Mouse (Mus musculus) stomach, postnatal 0 days (tissue): ENCODE measurements around the gene Gm21969.

Experiments
- CTCF ChIP-seq: IDR thresholded peaks from 2 replicates; pipeline ENCODE4 v1.5.1; 2016; ENCODE audit warnings: antibody characterized with exemption, low read depth, mild to moderate bottlenecking, moderate library complexity
- EP300 ChIP-seq: optimal IDR thresholded peaks from 2 replicates; pipeline ENCODE3; 2016; ENCODE audit warnings: antibody characterized with exemption

DNA sequence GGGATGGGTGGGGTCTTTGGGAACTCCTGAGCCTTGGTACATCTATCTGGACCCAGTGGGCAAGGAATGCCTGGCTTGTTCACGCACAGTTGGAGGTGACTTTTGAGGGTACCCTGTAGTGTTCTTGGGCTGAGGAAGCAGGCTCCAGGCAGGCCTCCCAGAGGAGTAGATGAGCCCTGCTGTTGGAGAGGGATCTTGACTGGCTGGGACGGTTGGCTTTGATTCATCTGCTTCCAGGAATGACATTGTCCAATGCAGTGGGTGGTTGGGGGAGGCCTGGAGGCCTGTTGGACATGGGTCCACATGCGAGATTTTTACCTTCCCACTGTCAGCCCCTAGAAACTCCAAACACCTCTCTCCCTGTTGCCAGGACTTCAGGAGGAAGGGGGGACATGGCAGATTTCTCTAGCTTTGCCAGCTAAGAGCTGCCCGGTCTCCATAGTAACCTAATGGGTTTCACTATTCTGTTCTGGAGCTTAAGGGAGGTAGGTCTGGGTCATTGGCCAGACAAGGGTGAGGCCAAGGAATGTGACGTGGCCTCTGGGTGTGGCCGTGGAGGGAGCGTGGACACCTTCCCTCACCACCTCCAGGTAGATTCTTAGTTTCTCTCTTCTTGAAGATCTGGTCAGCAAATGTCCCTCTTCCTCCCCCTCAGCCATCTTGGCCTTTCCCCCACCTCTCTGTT, 28.7 kb downstream of the Gm21969 start:
- TF ChIP-seq CTCF (no peak), EP300 (no peak)
